Mouse (Mus musculus) neural tube, embryonic 15.5 days (tissue): Measurements from ENCODE around the gene Eng. TPM values are rescaled to one million over a fixed set of nuclear protein-coding genes. Genes with fewer than 3 reads are reported as not detected.

ENCODE experiments used
- ATAC-seq: fragments of 200-750 bp; cut with Nextera tagmentation; 2 replicates; pipeline ENCODE4 v1.8.0; 2017; ENCODE audit warnings: mild to moderate bottlenecking, moderate TSS enrichment, moderate library complexity; ENCODE audit not compliant: low FRiP score
- H3K27ac ChIP-seq: fragments of 300-500 bp; sonication (generic); replicated peaks from 2 replicates; pipeline ENCODE4 v1.5.1; 2015; ENCODE audit warnings: mild to moderate bottlenecking, inconsistent platforms
- H3K27me3 ChIP-seq: fragments of 300-500 bp; sonication (generic); replicated peaks from 2 replicates; pipeline ENCODE4 v1.6.1; 2015; ENCODE audit warnings: inconsistent platforms
- H3K36me3 ChIP-seq: fragments of 300-500 bp; sonication (generic); 2 replicates; pipeline ENCODE4 v1.6.1; 2015; ENCODE audit warnings: inconsistent platforms
- H3K4me1 ChIP-seq: fragments of 300-500 bp; sonication (generic); 2 replicates; pipeline ENCODE4 v1.6.1; 2015; ENCODE audit warnings: inconsistent platforms
- H3K4me2 ChIP-seq: fragments of 300-500 bp; sonication (generic); 2 replicates; pipeline ENCODE4 v1.6.1; 2015; ENCODE audit warnings: inconsistent platforms, mild to moderate bottlenecking, moderate library complexity
- H3K4me3 ChIP-seq: fragments of 300-500 bp; sonication (generic); replicated peaks from 2 replicates; pipeline ENCODE4 v1.5.1; 2015; ENCODE audit warnings: mild to moderate bottlenecking, inconsistent platforms
- H3K9ac ChIP-seq: fragments of 300-500 bp; sonication (generic); replicated peaks from 2 replicates; pipeline ENCODE4 v1.6.1; 2015; ENCODE audit warnings: mild to moderate bottlenecking, inconsistent platforms
- H3K9me3 ChIP-seq: fragments of 300-500 bp; sonication (generic); replicated peaks from 2 replicates; pipeline ENCODE4 v1.6.1; 2016; ENCODE audit warnings: inconsistent platforms
- WGBS: fragments of 180-500 bp; shearing (Covaris S2); methylation state at CpG from one replicate; pipeline ENCODE4 v1.1.7; 2015; ENCODE audit warnings: mixed read lengths; 5-methylcytosine and 5-hydroxymethylcytosine counted together
- polyA plus RNA-seq: library from polyadenylated mRNA; unstranded; fragments of >200 nt; fragmentation: Nextera tagmentation; extraction: Ambion mirVana; gene quantifications from 2 replicates; pipeline ENCODE4 v1.2.1, GENCODE M21; 2015

The Eng gene
- polyA plus RNA-seq, 1 experiment from 2014 or later: 29.6 TPM

DNA sequence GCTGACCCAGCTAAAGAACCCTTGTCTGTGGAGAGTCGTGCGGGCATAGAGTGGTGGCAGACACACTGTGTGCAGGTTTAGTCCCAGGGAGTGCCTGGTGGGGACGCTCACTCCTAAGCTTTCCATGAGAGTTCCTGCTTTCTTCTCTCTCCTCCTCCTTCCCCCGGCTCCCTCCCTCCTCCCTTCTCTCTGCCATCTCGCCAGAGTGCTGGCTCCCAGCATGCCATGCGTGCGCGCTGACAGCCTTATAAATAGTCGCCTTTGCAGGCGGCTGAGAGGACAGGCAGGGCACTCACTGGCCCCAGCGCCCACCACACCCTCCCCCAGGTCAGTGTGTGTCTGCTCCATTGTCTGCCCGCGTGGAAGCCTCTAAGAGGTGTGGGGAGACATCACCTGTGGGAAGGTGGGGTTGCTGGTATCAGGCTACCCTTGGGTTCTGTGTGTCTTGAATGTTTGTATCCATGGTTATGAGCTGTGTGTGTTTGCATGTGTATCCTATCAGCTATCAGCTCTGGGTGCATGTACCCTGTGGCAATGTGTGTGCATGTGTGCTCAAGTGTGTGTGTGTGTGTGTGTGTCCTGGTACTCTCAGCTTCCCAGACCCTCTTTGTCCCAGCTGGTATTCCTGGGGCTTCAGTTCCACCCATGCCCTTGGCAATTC lies 21.1 kb upstream of the Eng start:
- peak; percentile 68 for ATAC-seq
- Histone ChIP-seq H3K4me1 (peaks cover 75% of the 10 kb centered on the region), H3K27ac (peak overlapping the region; percentile 79), H3K4me3 (peak overlapping the region; percentile 36), H3K9ac (peak overlapping the region; percentile 39), H3K36me3 (no peaks in the 10 kb centered on the region), H3K27me3 (no peaks in the 10 kb centered on the region), H3K9me3 (no peaks in the 10 kb centered on the region), H3K4me2 (peak overlapping the region; percentile 62)
- under 1% methylated on average over 13 of the region's 13 CpGs for WGBS

DNA sequence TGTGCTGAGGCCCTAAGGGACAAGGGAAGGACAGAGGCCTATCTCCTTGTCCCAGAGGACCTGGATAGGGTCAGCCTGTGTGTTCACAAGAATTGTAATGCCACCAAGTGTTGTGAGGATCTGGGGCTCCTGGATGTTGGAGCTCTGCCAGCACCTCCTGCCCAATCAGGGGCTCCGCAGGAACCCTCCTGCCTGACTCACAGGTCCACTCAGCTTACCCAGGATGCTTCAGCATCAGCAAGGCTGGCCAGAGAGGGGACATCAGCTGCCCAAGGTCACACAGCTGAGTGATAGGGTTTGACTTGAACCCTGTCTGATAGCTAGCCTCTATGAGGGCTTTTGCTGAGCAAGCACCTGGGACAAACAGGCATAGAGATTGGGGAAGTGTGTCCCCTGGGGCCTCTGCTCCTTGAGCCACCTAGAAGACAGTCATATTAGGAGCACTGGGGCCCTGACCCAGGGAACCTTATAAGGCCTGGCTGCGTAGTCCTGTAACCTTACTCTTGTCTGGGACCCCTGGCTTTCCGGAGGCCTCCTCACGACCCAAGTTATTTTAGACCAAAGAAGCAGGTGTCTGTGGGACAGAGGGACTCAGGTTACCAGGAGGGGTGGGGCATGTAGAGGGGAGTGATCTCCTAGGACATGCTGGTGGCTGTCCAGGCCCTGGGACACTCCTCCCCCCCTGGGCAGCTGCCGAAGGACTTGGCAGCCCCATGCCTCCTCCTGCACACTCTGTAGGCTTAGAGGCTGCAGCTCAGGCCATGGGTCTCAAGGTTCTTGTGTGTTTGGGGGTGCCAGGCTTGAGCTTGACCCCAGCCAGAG lies 20.3 kb upstream of the Eng start:
- Histone ChIP-seq H3K36me3 (no peaks in the 10 kb centered on the region), H3K27me3 (no peaks in the 10 kb centered on the region), H3K9me3 (no peaks in the 10 kb centered on the region), H3K27ac (peak overlapping the region; percentile 79), H3K4me3 (peak overlapping the region; percentile 36), H3K4me1 (peaks cover 71% of the 10 kb centered on the region), H3K9ac (peak overlapping the region; percentile 39), H3K4me2 (peak overlapping the region; percentile 62)
- 63% methylated on average over 5 of the region's 5 CpGs for WGBS
- ATAC-seq: 0 out of 2 replicates have a peak, but pooled peaks have one; percentile 0

GRCm38 (mm10) chr2:32627266-32628043 lies 18.9 kb upstream of the Eng start:
- H3K27ac ChIP-seq: no peak overlapping the region
- no peaks in the 10 kb centered on the region for H3K27me3 ChIP-seq
- H3K4me2 ChIP-seq: peak overlapping the region; percentile 62; the same call in 1 of the 2 replicates
- H3K36me3 ChIP-seq: no peaks in the 10 kb centered on the region
- H3K4me3 ChIP-seq: no peak overlapping the region
- no peak overlapping the region; the same call in 1 of the 2 replicates for H3K9ac ChIP-seq
- H3K9me3 ChIP-seq: no peaks in the 10 kb centered on the region
- WGBS: 67% methylated on average over 20 of the region's 20 CpGs
- H3K4me1 ChIP-seq: peaks cover 74% of the 10 kb centered on the region
- ATAC-seq: no peak

GRCm38 (mm10) chr2:32628044-32628550 lies 18.3 kb upstream of the Eng start:
- no peaks in the 10 kb centered on the region for H3K27me3 ChIP-seq
- peak overlapping the region; percentile 28; the same call in 1 of the 2 replicates for H3K4me2 ChIP-seq
- H3K27ac ChIP-seq: peak overlapping the region; percentile 66
- H3K4me3 ChIP-seq: no peak overlapping the region
- no peak for ATAC-seq
- H3K4me1 ChIP-seq: peaks cover 74% of the 10 kb centered on the region
- WGBS: 50% methylated on average over 4 of the region's 4 CpGs
- H3K9me3 ChIP-seq: no peaks in the 10 kb centered on the region
- H3K36me3 ChIP-seq: no peaks in the 10 kb centered on the region; the same call in 1 of the 2 replicates
- no peak overlapping the region; the same call in 1 of the 2 replicates for H3K9ac ChIP-seq

- no peak overlapping the region for H3K4me3 ChIP-seq
- 34% methylated on average over 5 of the region's 5 CpGs for WGBS
- peak overlapping the region; percentile 28 for H3K4me2 ChIP-seq
- ATAC-seq: peak; percentile 40; the same call in 1 of the 2 replicates
- H3K9me3 ChIP-seq: no peaks in the 10 kb centered on the region
- H3K4me1 ChIP-seq: peaks cover 74% of the 10 kb centered on the region
- peak overlapping the region; percentile 66 for H3K27ac ChIP-seq
- no peaks in the 10 kb centered on the region for H3K27me3 ChIP-seq
- H3K9ac ChIP-seq: 0 out of 2 replicates have a peak overlapping the region, but pooled peaks have one; percentile 7
- H3K36me3 ChIP-seq: no peaks in the 10 kb centered on the region; the same call in 1 of the 2 replicates
These were observed 17.7 kb upstream of the Eng start for GRCm38 (mm10) chr2:32628729-32629128.

GRCm38 (mm10) chr2:32629276-32629976 lies 17.0 kb upstream of the Eng start:
- peak overlapping the region; percentile 66 for H3K27ac ChIP-seq
- H3K36me3 ChIP-seq: peaks cover 3% of the 10 kb centered on the region; the same call in 1 of the 2 replicates
- H3K9ac ChIP-seq: peak overlapping the region; percentile 3; the same call in 1 of the 2 replicates
- no peak overlapping the region for H3K4me3 ChIP-seq
- peaks cover 74% of the 10 kb centered on the region for H3K4me1 ChIP-seq
- peak overlapping the region; percentile 28 for H3K4me2 ChIP-seq
- H3K27me3 ChIP-seq: no peaks in the 10 kb centered on the region
- ATAC-seq: peak; percentile 11; the same call in 1 of the 2 replicates
- H3K9me3 ChIP-seq: no peaks in the 10 kb centered on the region
- 30% methylated on average over 9 of the region's 9 CpGs for WGBS

GRCm38 (mm10) chr2:32630036-32630435 lies 16.4 kb upstream of the Eng start:
- Histone ChIP-seq H3K36me3 (peaks cover 5% of the 10 kb centered on the region; the same call in 1 of the 2 replicates), H3K4me2 (peak overlapping the region; percentile 28; the same call in 1 of the 2 replicates), H3K4me3 (no peak overlapping the region), H3K9ac (peak overlapping the region; percentile 3; the same call in 1 of the 2 replicates), H3K27me3 (no peaks in the 10 kb centered on the region), H3K9me3 (no peaks in the 10 kb centered on the region), H3K27ac (no peak overlapping the region), H3K4me1 (peaks cover 71% of the 10 kb centered on the region)
- ATAC-seq: no peak
- 77% methylated on average over 8 of the region's 9 CpGs for WGBS

DNA sequence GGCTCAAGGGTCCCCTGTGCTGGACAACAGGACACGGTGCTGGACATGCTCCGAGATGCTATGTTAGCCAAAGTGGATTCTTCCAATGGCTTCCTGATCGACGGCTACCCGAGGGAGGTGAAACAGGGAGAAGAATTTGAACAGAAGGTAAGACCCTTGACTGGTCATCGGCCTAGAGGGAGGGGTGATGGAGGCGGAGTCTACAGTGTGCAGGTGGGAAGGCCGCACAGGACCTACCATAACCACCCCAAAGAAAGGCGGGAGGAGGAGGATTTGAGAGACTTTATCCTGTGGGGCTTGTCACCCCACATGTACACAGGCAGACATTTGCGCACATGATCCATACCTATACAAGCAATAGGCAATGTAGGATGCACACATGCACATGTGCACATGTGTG lies 15.3 kb upstream of the Eng start:
- H3K4me1 ChIP-seq: peaks cover 63% of the 10 kb centered on the region
- H3K4me2 ChIP-seq: no peak overlapping the region
- H3K27ac ChIP-seq: no peak overlapping the region
- H3K27me3 ChIP-seq: no peaks in the 10 kb centered on the region
- no peak overlapping the region for H3K9ac ChIP-seq
- WGBS: 88% methylated on average over 10 of the region's 10 CpGs
- no peak overlapping the region for H3K4me3 ChIP-seq
- no peak for ATAC-seq
- no peaks in the 10 kb centered on the region for H3K9me3 ChIP-seq
- peaks cover 5% of the 10 kb centered on the region; the same call in 1 of the 2 replicates for H3K36me3 ChIP-seq

- no peaks in the 10 kb centered on the region for H3K9me3 ChIP-seq
- H3K27ac ChIP-seq: no peak overlapping the region
- H3K4me2 ChIP-seq: no peak overlapping the region
- peaks cover 55% of the 10 kb centered on the region for H3K4me1 ChIP-seq
- ATAC-seq: no peak
- peaks cover 5% of the 10 kb centered on the region; the same call in 1 of the 2 replicates for H3K36me3 ChIP-seq
- no peaks in the 10 kb centered on the region for H3K27me3 ChIP-seq
- no peak overlapping the region for H3K9ac ChIP-seq
- H3K4me3 ChIP-seq: no peak overlapping the region
- 48% methylated on average over 7 of the region's 7 CpGs for WGBS
These were observed 14.5 kb upstream of the Eng start for GRCm38 (mm10) chr2:32631737-32632394.

GRCm38 (mm10) chr2:32633660-32634059 lies 12.7 kb upstream of the Eng start:
- no peak overlapping the region for H3K4me3 ChIP-seq
- H3K27ac ChIP-seq: no peak overlapping the region
- H3K9me3 ChIP-seq: no peaks in the 10 kb centered on the region
- H3K36me3 ChIP-seq: peaks cover 5% of the 10 kb centered on the region; the same call in 1 of the 2 replicates
- no peaks in the 10 kb centered on the region for H3K27me3 ChIP-seq
- WGBS: 75% methylated on average over 5 of the region's 5 CpGs
- H3K4me1 ChIP-seq: peaks cover 42% of the 10 kb centered on the region
- no peak overlapping the region for H3K4me2 ChIP-seq
- no peak overlapping the region for H3K9ac ChIP-seq
- ATAC-seq: no peak
